Mouse (Mus musculus): ENCODE measurements around the gene Ncaph.

DNA sequence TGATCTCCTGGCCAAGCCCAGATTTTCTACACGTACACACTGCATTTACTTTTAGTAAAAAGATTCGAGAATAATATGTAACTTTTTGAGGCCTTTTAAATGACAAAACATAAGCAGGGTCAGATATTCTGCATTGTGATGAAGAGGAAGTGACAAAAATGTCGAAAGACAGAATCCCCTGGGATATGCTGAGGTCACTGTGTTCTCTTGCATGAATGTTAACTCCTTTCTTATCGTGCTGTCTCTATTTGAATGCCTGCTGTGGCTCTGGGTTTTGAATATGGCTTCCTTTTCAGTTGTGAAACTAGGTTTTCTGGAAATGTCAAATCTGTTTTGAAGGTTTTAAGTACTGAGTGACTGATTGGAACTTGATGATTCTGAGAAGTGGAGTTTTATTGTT, 31.9 kb upstream of the Ncaph start:
- no peak for TF ChIP-seq CTCF (IDR thresholded peaks at IDR 0.05 in 2 of 3, conservative IDR thresholded peaks at IDR 0.05 in 1 of 3; ENCODE audit: control insufficient read depth in 1 of 3, insufficient read depth in 1 of 3, low read depth in 2 of 3, low read length in 3 of 3, poor library complexity in 1 of 3, severe bottlenecking in 1 of 3)
- TF ChIP-seq MEF2A (IDR thresholded peaks at IDR 0.05; ENCODE audit: extremely low read depth, insufficient replicate concordance, low read depth, low read length, poor library complexity, severe bottlenecking): no peak
- no peak for TF ChIP-seq ZNF384 (IDR thresholded peaks at IDR 0.05; ENCODE audit: low read depth, low read length)
- no peak for TF ChIP-seq ZMIZ1 (IDR thresholded peaks at IDR 0.05; ENCODE audit: low read depth, low read length)
- TF ChIP-seq EP300 (IDR thresholded peaks at IDR 0.05; ENCODE audit: low read depth in 1 of 2, low read length in 2 of 2): no peak
- TF ChIP-seq POLR2A (IDR thresholded peaks at IDR 0.05; ENCODE audit: control insufficient read depth in 1 of 2, insufficient read depth in 1 of 2, low read depth in 1 of 2, low read length in 2 of 2, poor library complexity in 1 of 2): no peak
- no peak for TF ChIP-seq TCF12 (IDR thresholded peaks at IDR 0.05; ENCODE audit: low read depth, low read length)
- no peak for TF ChIP-seq MXI1 (IDR thresholded peaks at IDR 0.05; ENCODE audit: low read depth, low read length)
- no peak for TF ChIP-seq ELF1 (IDR thresholded peaks at IDR 0.05; ENCODE audit: low read depth, low read length)
- no peak for TF ChIP-seq MAFK (IDR thresholded peaks at IDR 0.05; ENCODE audit: borderline replicate concordance, low read depth, low read length)
- no peak for TF ChIP-seq JUND (IDR thresholded peaks at IDR 0.05; ENCODE audit: low read depth, low read length)
- TF ChIP-seq RAD21 (IDR thresholded peaks at IDR 0.05; ENCODE audit: low read depth, low read length): no peak
- TF ChIP-seq USF1 (IDR thresholded peaks at IDR 0.05; ENCODE audit: low read depth, low read length): no peak
- TF ChIP-seq E2F4 (IDR thresholded peaks at IDR 0.05; ENCODE audit: borderline replicate concordance, low read depth, low read length): no peak

Data from MEL (cell line).